Mouse (Mus musculus): ENCODE results near the gene Nr1h2.

Nr1h2 gene

DNA sequence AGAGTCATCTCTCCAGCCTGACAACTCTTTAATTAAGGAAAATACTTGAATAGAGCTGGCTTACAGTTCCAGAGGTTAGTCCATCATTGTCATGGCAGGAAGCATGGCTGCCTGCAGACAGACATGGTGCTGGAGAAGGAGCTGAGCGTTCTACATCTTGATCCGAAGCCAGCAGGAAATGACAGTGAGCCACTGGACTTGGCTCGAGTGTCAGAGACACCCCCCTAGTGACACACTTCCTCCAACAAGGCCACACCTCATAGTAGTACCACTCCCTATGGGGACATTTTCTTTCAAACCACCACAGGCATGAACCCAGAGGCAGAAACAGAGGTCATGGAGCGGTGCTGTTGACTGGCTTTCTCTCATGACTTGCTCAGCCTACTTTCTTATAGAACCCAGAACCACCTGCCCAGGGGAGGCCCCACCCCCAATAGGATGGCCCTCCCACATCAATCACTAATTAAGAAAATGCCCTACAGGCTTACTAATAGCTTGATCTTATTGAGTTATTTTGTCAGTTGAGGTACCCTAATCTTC, 30.6 kb upstream of the Nr1h2 start:
- no peak for DNase-seq

DNA sequence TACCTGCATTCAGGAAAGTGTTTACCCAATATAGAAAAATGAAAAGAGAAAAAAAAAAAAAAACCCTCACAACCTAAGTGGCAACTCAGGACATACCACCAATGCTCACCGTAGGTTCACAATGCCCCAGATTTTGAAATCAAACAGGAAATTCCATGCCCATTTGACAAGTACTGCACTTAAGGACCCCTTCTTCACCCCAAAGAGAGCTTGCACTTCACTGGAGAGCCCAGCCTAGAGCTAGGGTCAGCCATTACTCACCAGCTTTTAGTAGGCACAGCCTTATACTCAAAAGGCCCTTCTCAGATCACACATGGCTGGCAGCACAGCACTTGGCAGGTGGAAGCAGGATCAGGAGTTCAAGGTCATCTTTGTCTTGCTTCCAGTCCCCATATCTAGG, 29.4 kb upstream of the Nr1h2 start:
- DNase-seq = no peak

DNA sequence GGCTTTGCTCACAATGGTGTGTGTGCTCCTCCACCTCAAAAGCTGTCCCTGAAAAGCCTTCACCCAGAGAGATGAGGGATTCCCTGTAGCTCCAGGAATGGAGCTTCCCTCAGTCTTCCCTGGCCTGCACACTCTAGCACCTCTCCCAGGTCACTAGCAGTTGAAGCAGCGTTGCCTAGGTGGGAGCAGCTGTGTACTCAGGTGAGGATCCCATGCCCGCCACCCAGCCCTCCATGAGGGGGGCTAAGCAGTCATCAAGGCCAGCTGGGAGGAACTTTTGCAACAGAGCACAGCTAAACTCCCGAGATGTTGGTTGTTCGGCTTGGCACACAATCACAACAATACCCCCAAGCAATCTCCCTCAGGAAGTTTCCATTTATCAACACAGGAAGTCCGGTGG, 29.0 kb upstream of the Nr1h2 start:
- no peak for DNase-seq

DNA sequence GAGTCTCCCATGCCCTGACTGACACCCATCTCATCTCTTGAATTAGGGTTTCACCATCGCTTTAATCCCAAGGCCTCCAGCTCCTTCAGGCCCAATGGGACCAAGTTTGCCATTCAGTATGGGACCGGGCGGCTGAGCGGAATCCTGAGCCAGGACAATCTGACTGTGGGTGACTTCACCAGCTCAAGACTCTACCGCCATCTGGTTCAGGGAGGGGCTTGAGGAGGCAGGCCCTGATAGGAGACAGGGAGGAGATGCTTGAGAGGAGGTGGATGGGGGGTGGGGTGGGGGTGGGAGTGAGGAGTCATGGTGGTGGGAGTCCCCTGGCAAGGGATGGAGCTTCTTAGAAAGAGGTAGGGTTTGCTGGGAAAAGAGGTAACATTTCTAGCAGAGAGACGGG, 27.9 kb upstream of the Nr1h2 start:
- no peak for DNase-seq

DNA sequence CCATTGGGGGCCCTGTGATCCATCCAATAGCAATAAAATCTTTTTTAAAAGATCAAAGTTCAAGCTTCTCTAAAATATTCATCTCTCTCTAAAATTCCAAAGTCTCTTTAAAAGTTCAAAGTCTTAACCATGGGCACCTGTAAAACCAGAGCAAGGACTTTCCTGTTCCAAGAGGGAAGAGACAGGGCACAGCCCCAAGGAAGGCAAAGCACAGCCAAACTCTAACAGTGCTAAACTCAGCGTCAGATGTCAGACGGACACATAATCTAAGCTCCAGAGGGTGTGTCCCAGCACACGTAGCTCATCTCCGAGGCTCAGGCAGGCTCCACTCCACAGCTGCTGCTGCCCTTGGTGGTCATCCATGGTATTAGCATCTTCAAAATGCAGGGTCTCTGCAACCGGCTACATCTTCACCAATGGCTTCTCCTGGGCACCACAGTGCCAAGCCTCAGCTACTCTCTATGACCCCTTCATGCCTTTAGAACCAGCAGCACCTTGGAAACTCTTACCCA, 22.6 kb upstream of the Nr1h2 start:
- DNase-seq = no peak

DNA sequence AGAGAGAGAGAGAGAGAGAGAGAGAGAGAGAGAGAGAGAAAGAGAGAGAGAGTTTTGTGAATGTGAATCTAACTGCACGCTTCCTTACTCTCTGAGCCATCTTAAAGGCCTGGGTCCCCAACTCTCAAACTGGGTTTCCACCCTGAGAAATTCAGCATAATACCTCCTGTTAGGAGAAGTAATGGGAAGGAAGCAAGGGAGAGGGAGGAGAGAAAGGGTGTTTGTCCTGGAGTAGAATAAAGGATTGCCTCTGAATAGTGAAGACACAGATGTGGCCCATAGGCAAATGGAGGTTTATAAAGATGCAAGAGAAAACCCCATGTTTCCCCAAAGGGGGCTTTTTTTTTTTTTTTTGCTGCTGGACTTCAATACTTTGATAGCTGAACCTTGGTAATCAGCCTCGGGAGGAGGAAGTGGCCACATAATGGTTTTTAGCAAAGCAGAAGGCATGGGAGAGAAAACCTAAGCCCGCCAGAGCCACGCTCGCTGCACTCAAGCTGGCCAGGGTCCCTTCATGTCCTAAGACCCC, 19.3 kb upstream of the Nr1h2 start:
- DNase-seq = no peak

DNA sequence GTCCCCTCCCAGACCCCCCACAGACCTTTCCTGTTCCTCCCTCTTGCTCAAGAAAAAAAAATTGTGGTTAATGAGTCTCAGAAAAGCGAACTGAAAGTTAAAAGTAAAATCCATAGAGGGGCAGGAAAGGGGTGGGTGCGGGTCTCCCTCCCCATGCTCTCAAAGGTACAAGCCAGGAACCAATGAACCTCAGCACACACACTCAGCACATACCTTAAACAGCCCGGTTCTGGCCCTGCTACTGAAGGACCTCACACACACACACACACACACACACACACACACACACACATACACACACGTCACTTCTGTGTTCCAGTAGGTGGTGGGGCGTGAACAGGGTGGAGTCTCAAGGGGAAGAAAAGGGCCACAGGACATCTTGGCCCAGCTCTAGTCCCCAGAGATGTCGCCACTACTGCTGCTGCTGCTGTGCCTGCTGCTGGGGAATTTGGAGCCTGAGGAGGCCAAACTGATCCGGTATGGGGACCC, 18.5 kb upstream of the Nr1h2 start, which contains the start of gene Napsa:
Napsa (plus strand) TSS at position 168 of the 489 bp plus-strand sequence.
- no peak for DNase-seq

DNA sequence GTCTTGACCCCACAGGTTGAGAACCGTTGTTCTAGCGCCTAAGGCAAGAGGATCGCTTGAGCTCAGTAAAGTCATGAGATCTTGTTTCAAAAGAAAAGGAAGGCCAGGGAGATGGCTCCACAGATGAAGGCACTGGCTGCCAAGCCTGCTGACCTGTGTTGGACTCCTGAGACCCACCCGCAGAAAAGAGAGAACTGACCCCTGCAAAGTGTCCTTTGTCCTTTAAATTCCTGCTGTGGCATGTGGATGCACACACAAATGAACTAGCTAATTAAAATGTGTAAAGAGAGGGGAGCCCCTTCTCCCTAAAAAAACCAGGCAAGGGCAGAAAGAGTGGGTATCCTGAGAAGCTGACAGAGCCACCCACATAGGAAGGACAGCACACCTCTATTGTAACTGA, 18.1 kb upstream of the Nr1h2 start:
- DNase-seq = no peak

DNA sequence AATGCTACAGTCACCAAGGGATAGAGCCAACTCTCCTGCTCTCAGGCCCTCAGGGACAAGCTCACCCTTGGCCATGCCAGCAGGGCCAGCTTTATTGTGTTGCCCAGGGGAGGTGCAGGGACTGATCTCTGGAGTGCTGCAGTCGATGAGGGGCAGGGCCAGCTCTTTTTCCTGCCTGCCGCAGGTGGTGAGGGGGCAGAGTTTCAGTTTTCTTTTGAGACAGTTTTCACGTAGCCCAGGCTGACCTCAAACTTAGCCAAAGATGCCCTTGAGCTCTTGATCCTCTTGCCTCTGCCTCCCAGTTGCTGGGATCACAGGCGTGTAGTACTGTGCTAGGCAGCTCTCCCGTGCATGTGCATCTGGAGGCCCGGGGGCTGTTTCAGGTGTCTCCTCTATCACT, 17.2 kb upstream of the Nr1h2 start:
- DNase-seq = no peak

DNA sequence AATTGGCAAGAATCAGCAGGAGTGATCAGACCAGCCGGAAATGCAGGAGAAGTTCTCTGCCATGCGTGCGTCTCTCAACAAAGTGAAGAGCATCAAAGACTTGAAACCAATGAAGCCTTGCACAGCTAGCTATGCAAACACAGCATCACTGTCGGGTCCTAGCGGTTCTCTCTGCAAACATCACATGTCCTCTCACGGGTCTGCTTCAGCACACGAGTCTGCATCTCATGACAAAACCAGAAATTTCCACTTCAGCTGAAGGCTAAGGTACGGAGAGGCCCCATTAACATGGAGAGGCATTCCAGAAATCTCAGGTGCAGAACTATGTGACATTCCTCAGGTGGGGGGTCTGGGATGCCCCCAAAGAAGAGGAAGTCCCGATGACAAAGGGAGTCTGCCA, 15.1 kb upstream of the Nr1h2 start:
- no peak for DNase-seq

DNA sequence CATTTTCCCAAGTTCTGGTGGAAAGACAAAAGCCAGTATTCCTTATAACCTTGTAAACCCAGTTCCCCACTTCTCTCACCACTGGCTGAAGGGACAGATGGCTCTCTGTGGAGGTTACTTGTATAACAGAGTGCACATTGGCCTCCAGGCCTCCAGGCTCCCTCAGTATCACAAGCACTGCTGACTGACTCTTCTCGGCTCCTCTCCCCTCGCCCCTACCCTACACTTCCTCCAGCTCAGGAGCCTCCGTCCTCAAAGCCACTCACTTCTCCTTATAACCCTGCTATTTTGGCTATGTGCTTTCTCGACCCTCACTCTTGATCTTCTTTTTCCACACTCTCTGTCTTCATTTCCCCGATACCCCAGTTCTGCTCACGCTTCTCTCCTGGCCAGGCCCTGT, 11.7 kb upstream of the Nr1h2 start:
- DNase-seq = no peak

DNA sequence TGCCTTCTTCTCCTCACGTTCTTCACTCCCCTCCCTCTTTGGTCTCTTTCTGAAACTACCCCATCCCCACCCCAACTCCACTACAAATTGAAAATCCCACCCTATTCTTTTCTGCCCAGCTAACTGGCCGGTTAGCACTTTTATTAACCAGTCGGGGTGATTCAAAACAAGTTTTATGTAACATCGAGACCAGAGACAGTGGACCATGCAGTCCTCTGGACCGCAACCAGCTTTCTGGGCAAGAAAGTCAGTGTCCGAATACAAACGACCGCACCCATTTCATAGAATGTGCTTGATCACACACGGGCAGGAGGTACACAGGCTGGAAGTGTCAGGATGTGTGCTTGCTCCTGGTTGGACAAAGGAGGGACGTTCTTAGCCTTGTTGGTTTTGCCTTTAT, 10.7 kb upstream of the Nr1h2 start:
- no peak for DNase-seq

DNA sequence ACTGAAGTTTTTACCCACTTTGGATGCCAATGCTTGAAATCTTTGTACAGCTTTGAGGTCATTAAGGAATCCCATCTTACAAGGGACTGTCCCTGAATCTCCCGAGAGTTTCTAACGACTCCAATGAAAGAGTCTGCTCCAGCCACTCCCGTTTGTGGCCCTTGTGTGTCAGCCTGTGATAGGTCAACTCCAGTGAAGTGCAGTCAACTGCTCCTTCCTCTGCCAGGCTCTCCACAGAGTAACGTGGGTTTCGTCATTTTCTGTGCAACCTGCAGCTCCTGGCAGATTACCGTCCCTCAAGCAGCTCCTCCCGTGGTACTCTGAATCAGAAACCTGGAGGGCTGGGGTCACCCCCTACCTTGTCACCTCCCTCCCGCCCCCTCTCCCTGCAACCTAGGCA, 9.5 kb upstream of the Nr1h2 start:
- no peak for DNase-seq

DNA sequence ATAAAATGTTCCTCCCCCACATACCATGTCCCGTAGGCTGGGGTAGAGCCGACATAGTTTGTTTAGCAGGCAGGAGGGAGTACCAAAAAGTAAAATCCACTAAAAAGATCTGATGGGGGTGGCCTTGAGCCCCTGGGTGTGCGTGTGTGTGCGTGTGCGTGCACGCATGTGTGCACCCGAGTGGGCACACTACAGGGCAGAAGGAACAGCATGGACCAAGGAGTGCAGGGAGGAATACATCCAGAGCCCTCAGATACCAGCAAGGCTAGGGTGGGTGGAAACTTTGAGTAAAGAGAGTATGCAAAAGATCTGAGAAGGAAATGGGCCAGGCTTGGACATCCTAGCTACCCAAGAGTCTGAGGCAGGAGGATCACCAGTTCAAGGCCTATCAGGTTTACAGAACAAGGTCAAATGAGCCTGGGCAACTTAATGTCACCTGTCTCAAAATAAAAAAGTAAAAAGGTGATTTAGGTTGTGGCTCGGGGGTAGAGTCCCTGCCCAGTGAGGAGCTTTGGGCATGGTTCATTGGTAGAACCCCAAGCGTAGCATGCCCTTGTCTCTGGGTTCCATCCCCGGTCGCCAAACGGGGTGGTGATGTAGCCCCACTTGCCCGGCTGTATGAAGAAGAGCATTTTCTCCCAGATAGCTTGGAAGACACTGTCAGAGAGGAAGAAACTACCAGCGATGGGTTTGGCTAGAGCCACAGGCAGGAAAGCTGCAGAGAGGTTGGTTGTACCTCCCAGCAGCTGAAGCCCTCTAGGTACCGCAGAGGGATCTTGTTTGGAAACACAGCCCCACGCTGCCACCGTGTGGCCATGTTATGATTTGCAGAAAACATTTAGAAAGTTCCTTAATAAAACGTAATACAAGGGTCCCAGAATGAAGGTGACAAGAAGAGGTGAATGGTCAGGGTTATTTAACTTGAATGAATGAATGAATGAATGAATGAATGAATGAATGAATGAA, 7.0 kb upstream of the Nr1h2 start:
- peak; percentile 65 for DNase-seq

DNA sequence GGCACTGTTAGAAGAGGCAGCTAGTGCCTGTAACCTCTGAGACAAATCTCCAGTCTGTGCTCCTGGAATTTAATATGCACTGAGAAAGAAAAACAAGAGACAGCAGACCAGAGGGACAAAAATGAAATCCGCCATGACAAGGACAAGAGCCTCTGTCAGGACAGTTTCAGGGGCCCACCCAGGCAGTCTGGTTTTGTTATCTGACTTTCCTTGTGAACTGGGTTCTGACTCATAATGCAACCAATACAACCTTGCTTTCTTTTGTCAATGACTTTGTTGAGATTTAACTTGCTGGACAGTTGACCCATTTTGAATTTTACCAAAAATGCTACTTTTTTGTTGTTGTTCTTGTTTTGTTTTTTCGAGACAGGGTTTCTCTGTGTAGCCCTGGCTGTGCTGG, 3.9 kb upstream of the Nr1h2 start:
- no peak for DNase-seq

DNA sequence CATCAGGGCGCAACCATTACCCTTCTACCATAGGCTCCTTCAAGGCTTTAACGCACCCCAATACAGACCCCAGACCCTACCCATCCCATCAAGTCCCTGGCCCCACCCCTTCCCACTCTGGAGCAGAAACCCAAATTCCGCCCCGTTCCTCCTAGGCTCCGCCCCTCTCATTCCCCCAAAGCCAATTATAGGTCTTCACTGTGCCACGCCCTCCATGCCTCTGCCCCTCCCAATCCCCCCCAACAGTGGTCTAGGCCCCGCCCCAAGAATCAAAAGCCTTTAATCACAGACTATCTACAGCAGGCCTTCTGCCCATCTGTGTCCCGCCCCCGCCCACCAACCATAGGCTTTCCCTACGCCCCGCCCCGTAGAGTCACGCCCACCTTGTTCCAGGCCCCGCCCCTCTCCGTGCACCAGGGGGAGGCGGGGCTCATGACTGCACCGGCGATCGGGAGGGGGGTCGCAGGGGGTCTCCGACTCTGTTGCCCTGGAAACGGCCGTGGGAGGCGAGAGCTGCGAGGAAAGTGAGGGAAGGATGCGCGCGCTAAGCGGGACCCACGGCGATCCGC, 471 bp downstream of the Nr1h2 start:
- peak; percentile 56 for DNase-seq

DNA sequence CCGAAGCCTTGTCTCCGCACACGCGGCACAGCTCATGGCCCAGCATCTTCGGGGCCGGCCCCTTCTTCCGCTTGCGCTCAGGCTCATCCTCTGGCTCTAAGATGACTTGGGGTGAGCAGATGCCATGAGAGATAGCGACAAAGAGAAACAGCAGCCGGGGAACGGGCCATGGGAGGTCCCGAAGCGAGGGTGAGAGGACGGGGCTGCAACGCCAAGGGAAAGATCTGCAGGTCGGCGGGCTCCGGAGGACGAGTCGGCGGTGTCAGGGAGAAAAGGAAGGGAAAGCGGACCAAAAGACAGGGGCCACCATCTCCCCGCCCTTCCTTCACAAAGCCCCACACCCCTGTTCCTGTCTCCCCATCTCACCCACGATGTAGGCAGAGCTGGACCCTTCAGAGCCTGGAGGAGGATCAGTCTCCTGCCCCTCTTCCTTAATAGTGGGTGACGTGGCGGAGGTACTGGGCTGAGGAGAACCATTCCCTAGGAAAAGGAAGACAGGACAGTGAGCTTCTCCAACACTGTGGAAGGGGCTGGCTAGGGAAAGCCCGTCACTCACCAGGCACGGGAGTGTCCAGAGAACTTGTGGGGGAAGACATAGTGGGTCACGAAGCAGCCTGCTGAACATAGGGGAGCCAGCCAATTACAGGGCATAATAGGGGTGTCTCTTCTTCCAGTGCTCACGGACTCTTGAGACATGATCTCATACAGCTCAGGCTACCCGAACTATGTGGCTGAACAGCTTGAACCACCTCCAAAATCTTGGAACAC, 1.4 kb downstream of the Nr1h2 start:
- DNase-seq = no peak

DNA sequence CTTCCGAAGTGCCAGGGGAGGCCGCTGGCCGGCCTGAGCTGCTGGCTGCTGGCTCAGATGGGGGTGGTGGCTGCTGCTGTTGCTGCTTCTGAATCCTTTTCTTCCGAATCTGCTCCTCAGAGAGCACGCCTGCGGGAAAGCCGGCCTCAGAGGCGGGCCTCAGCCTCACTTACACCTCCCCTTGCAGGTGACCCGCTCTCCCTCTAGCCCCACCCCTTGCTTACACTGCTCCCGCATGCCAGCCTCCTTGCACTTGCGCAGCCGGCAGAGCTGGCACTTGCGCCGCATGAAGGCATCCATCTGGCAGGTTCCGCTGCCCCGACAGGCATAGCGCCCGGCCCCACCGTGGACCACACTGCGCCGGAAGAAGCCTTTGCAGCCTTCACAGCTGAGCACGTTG, 2.0 kb downstream of the Nr1h2 start:
- DNase-seq = no peak

DNA sequence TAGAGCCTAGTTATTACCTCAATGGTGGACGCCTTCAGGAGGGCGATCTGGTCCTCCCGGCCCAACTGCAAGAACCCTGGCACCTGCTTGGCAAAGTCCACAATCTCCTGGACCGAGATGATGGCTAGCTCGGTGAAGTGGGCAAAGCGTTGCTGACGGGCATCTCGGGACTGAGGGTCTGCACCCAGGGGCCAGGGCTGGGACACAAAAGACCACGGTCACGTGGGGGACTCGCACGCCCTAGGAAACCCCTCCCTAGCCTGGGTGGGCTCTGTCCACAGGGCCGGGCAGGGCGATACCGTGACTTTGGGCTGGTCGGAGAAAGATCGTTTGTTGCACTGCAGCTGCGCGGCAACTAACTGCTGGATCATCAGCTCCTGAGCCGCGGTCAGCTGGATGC, 2.5 kb downstream of the Nr1h2 start:
- no peak for DNase-seq

DNA sequence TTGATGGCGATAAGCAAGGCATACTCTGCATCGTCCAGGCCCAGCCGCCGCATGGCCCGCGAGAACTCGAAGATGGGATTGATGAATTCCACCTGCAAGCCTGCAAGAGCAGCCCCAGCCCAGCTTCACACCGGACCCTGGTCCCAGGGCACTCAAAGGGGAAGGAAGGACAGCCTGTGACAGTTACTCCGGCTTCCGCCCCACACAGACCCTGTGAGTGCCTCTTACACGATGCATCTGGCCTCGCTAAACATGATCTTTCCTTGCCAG, 3.4 kb downstream of the Nr1h2 start:
- DNase-seq = no peak

DNA sequence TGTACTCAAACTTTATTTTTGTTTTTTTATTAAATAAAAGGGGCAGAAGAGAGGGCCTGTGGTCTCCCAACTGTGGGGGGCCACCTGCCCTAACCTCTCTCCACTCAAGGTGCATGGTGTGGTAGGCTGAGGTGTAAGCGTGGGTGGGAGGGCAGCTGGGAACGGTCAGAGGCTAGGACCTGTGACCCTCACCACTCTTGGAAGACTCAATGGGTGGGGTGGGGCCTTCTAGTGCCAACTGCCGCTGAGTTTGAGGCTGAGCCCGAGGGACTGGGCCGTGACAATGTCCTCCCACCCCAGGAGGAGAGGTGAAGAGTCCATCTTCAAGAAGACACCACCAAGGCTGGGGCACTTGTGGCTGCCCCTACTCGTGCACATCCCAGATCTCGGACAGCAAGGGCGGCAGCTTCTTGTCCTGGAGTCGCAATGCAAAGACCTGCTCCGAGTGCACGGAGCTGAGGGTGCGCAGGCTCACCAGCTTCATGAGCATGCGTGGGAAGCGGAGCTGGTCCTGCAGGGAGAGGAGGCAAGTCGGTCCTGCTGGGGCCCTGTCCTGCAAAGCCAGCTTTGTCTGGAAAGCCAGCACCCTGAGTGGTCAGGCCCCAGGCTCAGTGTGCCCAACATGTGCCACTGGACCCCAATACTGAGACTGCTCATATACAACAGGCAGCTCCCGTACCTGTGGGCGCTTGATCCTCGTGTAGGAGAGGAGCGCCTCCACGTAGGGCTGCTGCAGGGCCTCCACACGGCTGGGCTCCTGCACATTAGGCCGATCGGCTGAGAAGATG, 3.9 kb downstream of the Nr1h2 start:
- DNase-seq = no peak

DNA sequence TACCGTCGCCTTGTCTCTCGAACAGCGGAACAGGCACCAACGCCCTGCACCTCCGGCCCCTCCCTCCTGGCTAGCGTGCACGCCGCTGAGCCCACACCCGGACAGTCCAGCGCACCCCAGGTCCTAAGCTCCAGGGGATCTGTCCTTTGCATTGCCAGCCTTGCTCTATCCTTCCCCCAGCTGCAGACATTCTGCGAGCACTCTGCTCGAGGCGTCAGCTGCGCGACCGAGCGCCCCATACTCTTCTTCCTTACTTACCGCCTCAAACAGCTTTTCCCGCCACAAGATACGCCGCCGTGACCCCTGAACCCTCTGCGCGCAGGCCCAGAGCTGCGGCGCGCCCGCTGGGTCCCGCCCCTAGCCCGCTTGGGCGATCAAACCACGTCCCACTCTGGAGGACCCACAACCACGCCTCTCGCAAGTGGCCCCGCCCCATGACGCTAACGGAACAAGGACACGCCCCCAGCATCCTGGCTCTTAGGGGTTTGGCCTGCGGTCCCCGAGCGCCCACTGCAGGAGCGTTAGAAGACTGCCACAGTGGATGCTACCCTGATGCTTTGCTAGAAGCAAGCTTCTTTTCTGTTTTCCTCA, 5.2 kb downstream of the Nr1h2 start, which contains the start of gene Pold1:
Pold1 (minus strand) TSS at position 353 of the 591 bp plus-strand sequence.
- DNase-seq = peak; percentile 100

Data from right cerebral cortex, adult 18-20 months (tissue).